Mouse (Mus musculus) neural tube, embryonic 10.5 days (tissue): ENCODE measurements around the gene Gm16181.

ENCODE experiments used
- DNase-seq: peaks from one replicate; pipeline ENCODE4 v3.0.0-alpha.2; 2017; ENCODE audit warnings: low spot score; ENCODE audit errors: extremely low spot score

The Gm16181 gene

GRCm38 (mm10) chr17:35220156-35220952 is at the start of gene Gm16181:
Gene Gm16181, plus strand, starts transcription at chr17:35220834.
- DNase-seq: no peak

GRCm38 (mm10) chr17:35172445-35173234 is 48.0 kb upstream of the Gm16181 start:
- no peak for DNase-seq

GRCm38 (mm10) chr17:35173329-35173728 is 47.3 kb upstream of the Gm16181 start:
- no peak for DNase-seq

GRCm38 (mm10) chr17:35174201-35174977 is 46.2 kb upstream of the Gm16181 start:
- no peak for DNase-seq

GRCm38 (mm10) chr17:35175382-35175781 is 45.3 kb upstream of the Gm16181 start:
- DNase-seq: no peak

- DNase-seq: no peak
These were observed 44.7 kb upstream of the Gm16181 start, which contains the start of gene Aif1 for GRCm38 (mm10) chr17:35175968-35176367. Gene Aif1, minus strand, starts transcription at chr17:35176068.

GRCm38 (mm10) chr17:35178528-35178927 is 42.1 kb upstream of the Gm16181 start:
- peak; percentile 73 for DNase-seq

GRCm38 (mm10) chr17:35180093-35180492 is 40.5 kb upstream of the Gm16181 start:
- no peak for DNase-seq

GRCm38 (mm10) chr17:35185639-35186611 is 34.7 kb upstream of the Gm16181 start:
- peak; percentile 56 for DNase-seq

GRCm38 (mm10) chr17:35186681-35187080 is 34.0 kb upstream of the Gm16181 start:
- peak; percentile 58 for DNase-seq

- DNase-seq: no peak
These were observed 33.3 kb upstream of the Gm16181 start for GRCm38 (mm10) chr17:35187345-35187744.

GRCm38 (mm10) chr17:35187959-35188610 is 32.5 kb upstream of the Gm16181 start, which contains the start of gene Lst1:
Gene Lst1, minus strand, starts transcription at chr17:35188439.
- no peak for DNase-seq

- DNase-seq: no peak
These were observed 31.4 kb upstream of the Gm16181 start for GRCm38 (mm10) chr17:35189186-35189585.

GRCm38 (mm10) chr17:35190096-35190495 is 30.5 kb upstream of the Gm16181 start:
- DNase-seq: no peak

GRCm38 (mm10) chr17:35191723-35192122 is 28.9 kb upstream of the Gm16181 start:
- DNase-seq: no peak

GRCm38 (mm10) chr17:35192924-35193323 is 27.7 kb upstream of the Gm16181 start:
- DNase-seq: no peak

GRCm38 (mm10) chr17:35193881-35194843 is 26.5 kb upstream of the Gm16181 start, which contains the start of gene Ltb:
Gene Ltb, plus strand, starts transcription at chr17:35194439.
- DNase-seq: no peak

GRCm38 (mm10) chr17:35194844-35195630 is 25.6 kb upstream of the Gm16181 start:
- DNase-seq: no peak
